Mouse (Mus musculus) midbrain, embryonic 14.5 days (tissue): ENCODE results near the gene Ppfibp2. TPM values are rescaled to one million over a fixed set of nuclear protein-coding genes. Genes with fewer than 3 reads are reported as not detected.

Experiments
- ATAC-seq: fragments of 200-750 bp; cut with Nextera tagmentation; 2 replicates; pipeline ENCODE4 v1.8.0; 2017; ENCODE audit warnings: moderate number of reproducible peaks, moderate library complexity; ENCODE audit not compliant: low FRiP score, low TSS enrichment
- DNase-seq: peaks from one replicate; pipeline ENCODE4 v3.0.0-alpha.2; 2015
- H3K27ac ChIP-seq: fragments of 300-500 bp; sonication (generic); replicated peaks from 2 replicates; pipeline ENCODE4 v1.5.1; 2014; ENCODE audit warnings: mild to moderate bottlenecking, low read depth, low read length, moderate library complexity
- H3K27me3 ChIP-seq: fragments of 300-500 bp; sonication (generic); 2 replicates; pipeline ENCODE4 v1.6.1; 2014; ENCODE audit warnings: low read length, control low read depth, mixed read lengths; ENCODE audit not compliant: control insufficient read depth, insufficient read depth
- H3K36me3 ChIP-seq: fragments of 300-500 bp; sonication (generic); 2 replicates; pipeline ENCODE4 v1.6.1; 2014; ENCODE audit warnings: low read length, control low read depth; ENCODE audit not compliant: control insufficient read depth, insufficient read depth
- H3K4me1 ChIP-seq: fragments of 300-500 bp; sonication (generic); 2 replicates; pipeline ENCODE4 v1.6.1; 2014; ENCODE audit warnings: mild to moderate bottlenecking, antibody characterized with exemption, low read length, control low read depth; ENCODE audit not compliant: control insufficient read depth, insufficient read depth
- H3K4me2 ChIP-seq: fragments of 300-500 bp; sonication (generic); 2 replicates; pipeline ENCODE4 v1.6.1; 2014; ENCODE audit warnings: mild to moderate bottlenecking, low read length, moderate library complexity
- H3K4me3 ChIP-seq: fragments of 300-500 bp; sonication (generic); replicated peaks from 2 replicates; pipeline ENCODE4 v1.5.1; 2014; ENCODE audit warnings: low read depth, low read length
- H3K9ac ChIP-seq: fragments of 300-500 bp; sonication (generic); replicated peaks from 2 replicates; pipeline ENCODE4 v1.6.1; 2014; ENCODE audit warnings: mild to moderate bottlenecking, low read length, moderate library complexity
- H3K9me3 ChIP-seq: fragments of 300-500 bp; sonication (generic); 2 replicates; pipeline ENCODE4 v1.6.1; 2016; ENCODE audit warnings: low read length, control low read depth, mixed read lengths; ENCODE audit not compliant: control insufficient read depth
- WGBS: fragments of 180-500 bp; shearing (Covaris S2); extraction: QIAGEN DNeasy Blood & Tissue Kit; methylation state at CpG from one replicate; pipeline ENCODE4 v1.1.7; 2014; 5-methylcytosine and 5-hydroxymethylcytosine counted together
- polyA plus RNA-seq: library from polyadenylated mRNA; unstranded; fragments of >200 nt; fragmentation: Nextera tagmentation; extraction: Ambion mirVana; gene quantifications from 2 replicates; pipeline ENCODE4 v1.2.1, GENCODE M21; 2014

Ppfibp2 gene
- polyA plus RNA-seq, 1 experiment from 2014 or later: 1.0 TPM

DNA sequence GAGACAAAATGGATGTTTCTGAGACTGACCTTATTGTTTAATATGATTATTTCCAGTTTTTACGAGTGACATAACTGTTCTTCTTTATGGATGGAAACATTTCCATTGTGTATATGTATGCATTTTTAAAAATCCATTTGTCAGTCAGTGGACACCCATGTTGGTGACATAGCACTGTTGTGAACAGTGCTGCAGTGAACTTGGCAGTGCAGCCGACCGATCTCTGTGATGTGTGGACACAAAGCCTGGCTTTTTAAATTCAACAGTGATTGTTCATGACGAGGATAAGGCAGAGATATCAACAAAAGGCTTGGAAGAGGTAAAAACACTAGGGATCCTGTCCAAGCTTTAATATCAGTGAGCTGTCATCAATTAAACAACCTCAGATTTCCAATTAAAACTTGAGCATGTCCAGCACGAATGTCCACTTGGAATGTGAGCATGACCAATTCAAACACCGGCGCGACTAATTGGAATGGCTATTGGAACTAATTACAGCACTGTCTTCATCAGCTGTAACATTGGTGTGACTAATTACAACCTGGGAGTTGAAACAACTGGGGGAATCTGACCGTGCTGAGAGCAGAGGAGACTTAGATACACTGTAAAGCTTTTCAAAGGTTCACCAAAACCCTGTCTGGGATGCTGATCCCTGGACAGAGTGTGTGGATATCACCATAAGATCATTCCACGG lies 99.4 kb downstream of the Ppfibp2 start:
- Histone ChIP-seq H3K9ac (no peak overlapping the region), H3K27me3 (peaks cover 10% of the 10 kb centered on the region; the same call in 1 of the 2 replicates), H3K36me3 (no peaks in the 10 kb centered on the region), H3K4me3 (no peak overlapping the region), H3K4me2 (no peak overlapping the region), H3K4me1 (no peaks in the 10 kb centered on the region; the same call in 1 of the 2 replicates), H3K27ac (no peak overlapping the region), H3K9me3 (no peaks in the 10 kb centered on the region)
- ATAC-seq (peak; percentile 59; the same call in 1 of the 2 replicates), DNase-seq (peak; percentile 47)
- whole genome bisulfite sequencing: 44% methylated on average over 10 of the region's 10 CpGs

DNA sequence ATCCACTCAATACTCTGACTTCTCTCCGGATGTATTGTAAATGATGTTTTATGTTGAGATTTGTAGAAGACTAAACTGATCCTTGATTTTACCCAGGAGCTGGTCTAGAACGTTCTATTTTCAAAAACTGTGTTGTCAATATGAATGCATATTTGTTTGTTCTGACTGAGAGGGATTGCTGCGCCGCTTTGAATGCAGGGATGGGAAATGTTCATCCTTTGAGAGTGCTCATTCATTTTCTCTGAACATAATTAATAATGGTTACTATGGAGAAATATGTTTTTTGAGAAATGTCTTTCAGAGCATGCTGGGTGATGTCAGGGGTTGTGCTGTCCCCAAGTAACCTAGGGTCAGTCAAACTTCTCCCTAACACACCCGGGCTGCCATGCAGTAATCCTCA lies 102.1 kb downstream of the Ppfibp2 start:
- DNase-seq (no peak), ATAC-seq (no peak)
- Histone ChIP-seq H3K4me1 (no peaks in the 10 kb centered on the region; the same call in 1 of the 2 replicates), H3K4me2 (no peak overlapping the region), H3K9me3 (no peaks in the 10 kb centered on the region), H3K27ac (no peak overlapping the region), H3K27me3 (peaks cover 10% of the 10 kb centered on the region; the same call in 1 of the 2 replicates), H3K4me3 (no peak overlapping the region), H3K36me3 (no peaks in the 10 kb centered on the region), H3K9ac (no peak overlapping the region)
- 88% methylated on average over 5 of the region's 5 CpGs for WGBS

DNA sequence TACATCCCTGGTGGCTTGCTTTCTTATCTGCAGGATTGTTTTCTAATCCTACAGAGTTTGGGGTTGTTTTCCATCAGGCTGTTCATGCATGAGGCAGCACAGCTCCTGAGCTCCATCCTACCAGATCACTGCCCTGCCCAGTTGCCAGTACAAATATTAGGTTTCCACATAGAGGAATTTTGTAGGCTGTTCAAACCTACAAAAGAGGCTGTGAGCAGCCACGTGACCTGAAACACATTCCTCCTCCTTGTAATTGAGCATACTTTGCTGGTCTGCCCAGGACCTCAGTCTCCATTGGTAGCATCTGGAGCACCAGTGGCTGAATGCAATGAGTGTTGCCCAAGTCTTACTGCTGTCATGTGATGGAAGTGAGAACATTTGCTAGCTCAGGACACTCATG lies 104.9 kb downstream of the Ppfibp2 start:
- Histone ChIP-seq H3K4me3 (no peak overlapping the region), H3K9me3 (no peaks in the 10 kb centered on the region), H3K36me3 (no peaks in the 10 kb centered on the region), H3K9ac (no peak overlapping the region), H3K4me2 (no peak overlapping the region), H3K4me1 (no peaks in the 10 kb centered on the region), H3K27me3 (0 out of 2 replicates have a peak, but pooled peaks cover 5% of the 10 kb centered on the region), H3K27ac (no peak overlapping the region)
- DNase-seq (no peak), ATAC-seq (no peak)
- WGBS: 78% methylated on average over 1 of the region's 1 CpGs

DNA sequence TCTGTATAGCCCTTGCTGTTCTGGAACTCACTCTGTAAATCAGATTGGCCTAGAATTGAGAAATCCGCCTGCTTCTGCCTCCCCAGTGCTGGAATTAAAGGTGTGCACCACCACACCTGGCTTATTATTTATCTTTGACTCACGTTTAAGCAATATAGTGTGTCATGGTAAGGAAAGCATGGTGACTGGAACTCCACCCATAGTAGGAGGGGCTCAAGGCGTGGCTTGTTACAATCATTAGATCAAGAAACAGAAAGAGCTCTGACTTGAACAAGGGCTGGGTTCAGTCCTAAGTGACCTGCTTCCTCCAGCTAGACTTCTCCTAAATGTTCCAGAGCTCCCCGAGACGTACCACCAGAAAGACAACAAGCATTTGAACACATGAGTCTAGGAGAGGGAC lies 105.6 kb downstream of the Ppfibp2 start:
- H3K4me3 ChIP-seq: no peak overlapping the region
- no peaks in the 10 kb centered on the region for H3K4me1 ChIP-seq
- H3K4me2 ChIP-seq: no peak overlapping the region
- H3K36me3 ChIP-seq: no peaks in the 10 kb centered on the region
- no peak for ATAC-seq
- DNase-seq: no peak
- no peaks in the 10 kb centered on the region for H3K9me3 ChIP-seq
- H3K27me3 ChIP-seq: 0 out of 2 replicates have a peak, but pooled peaks cover 5% of the 10 kb centered on the region
- no peak overlapping the region for H3K9ac ChIP-seq
- no peak overlapping the region for H3K27ac ChIP-seq
- 83% methylated on average over 5 of the region's 5 CpGs for WGBS

DNA sequence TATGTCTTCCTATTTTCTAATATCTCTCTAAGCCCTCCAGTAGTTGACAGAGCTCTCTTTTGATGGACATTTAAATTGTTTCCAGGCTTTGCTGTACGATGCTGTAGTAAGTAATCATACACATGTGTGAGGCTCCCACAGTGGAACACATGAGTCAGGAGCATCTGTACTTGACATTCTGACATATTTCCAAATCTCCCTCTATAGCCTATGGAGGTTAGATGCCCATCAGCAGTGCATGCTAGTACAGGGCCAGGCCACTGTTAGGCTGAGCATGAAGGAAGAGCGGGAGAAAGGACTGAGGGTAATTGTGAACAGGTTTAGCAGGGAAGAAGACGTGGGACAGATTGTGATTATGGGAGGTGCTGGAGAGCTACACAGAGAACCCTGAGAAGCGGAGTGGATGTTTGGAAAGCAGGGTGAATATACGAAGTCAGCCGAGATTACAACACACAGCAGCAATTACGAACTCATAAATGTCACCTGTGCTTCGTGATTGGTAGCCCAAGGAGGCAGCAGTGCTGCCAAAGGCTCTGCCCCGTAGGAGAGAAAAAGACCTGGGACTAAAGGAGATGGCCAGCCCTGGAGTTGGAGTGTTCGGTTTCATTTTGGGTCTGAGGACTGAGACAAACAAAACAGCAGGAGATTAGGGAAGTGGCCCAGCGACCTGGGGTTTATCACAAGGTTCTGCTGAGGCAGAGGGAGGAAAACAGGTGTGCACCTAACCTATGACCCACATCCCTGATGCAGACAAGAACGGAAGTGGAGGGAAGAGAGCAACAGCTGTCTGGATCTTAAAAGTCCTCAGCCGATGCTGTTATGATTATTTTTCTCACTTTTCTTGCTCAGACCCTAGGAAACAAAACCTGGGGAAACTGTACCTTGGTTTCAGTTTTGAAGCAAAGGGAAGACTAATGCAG lies 107.7 kb downstream of the Ppfibp2 start:
- H3K9me3 ChIP-seq: no peaks in the 10 kb centered on the region
- H3K4me1 ChIP-seq: no peaks in the 10 kb centered on the region
- ATAC-seq: no peak
- no peaks in the 10 kb centered on the region for H3K27me3 ChIP-seq
- DNase-seq: no peak
- no peak overlapping the region for H3K4me3 ChIP-seq
- H3K36me3 ChIP-seq: no peaks in the 10 kb centered on the region
- no peak overlapping the region for H3K9ac ChIP-seq
- H3K4me2 ChIP-seq: no peak overlapping the region
- H3K27ac ChIP-seq: no peak overlapping the region
- WGBS: 72% methylated on average over 13 of the region's 13 CpGs

DNA sequence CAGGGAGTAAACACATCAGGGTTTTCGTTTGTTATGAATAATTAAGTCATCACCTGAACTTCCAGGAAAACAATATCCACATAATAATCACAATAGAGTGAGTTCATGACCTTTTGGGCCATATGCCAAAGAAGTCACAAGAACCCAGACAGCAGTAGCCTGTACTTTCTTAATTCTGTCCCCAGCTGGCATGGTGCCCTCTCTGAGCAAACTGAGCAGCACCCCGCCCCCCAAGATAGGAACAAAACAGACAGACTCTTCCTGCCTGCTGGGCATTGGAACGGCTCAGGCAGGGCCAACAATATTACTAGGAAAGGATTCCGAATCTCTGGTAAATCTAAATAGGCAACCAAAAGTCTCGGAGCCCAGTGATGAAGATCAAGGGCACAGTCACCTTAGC lies 110.9 kb downstream of the Ppfibp2 start:
- Histone ChIP-seq H3K4me2 (no peak overlapping the region), H3K36me3 (no peaks in the 10 kb centered on the region), H3K9me3 (no peaks in the 10 kb centered on the region), H3K4me1 (no peaks in the 10 kb centered on the region), H3K9ac (no peak overlapping the region), H3K27ac (no peak overlapping the region), H3K4me3 (no peak overlapping the region), H3K27me3 (no peaks in the 10 kb centered on the region)
- ATAC-seq (no peak), DNase-seq (peak; percentile 45)
- WGBS: 53% methylated on average over 5 of the region's 5 CpGs

DNA sequence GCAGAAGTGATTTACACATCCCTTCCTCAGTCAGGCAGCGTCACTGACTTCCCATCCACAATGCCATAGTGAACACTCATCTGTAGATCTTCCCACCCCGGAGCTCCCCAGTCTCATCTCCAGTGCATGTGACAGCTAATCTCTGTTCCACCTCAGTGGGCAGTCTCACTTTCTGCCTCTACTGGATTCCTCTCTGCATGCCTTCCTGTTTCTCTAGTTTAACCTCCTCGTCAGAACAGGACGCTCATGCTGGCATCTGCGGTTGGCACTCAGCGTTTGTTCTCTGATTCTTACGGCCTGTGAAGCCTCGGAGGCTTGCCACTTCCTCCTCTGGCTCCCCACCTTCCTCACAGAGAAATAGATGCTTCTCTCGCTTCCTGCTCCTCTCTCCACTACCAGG lies 112.6 kb downstream of the Ppfibp2 start:
- no peak for ATAC-seq
- 53% methylated on average over 9 of the region's 9 CpGs for WGBS
- Histone ChIP-seq H3K27me3 (no peaks in the 10 kb centered on the region), H3K4me1 (no peaks in the 10 kb centered on the region), H3K4me3 (no peak overlapping the region), H3K36me3 (no peaks in the 10 kb centered on the region), H3K9ac (no peak overlapping the region), H3K27ac (no peak overlapping the region), H3K9me3 (no peaks in the 10 kb centered on the region), H3K4me2 (no peak overlapping the region)
- no peak for DNase-seq

DNA sequence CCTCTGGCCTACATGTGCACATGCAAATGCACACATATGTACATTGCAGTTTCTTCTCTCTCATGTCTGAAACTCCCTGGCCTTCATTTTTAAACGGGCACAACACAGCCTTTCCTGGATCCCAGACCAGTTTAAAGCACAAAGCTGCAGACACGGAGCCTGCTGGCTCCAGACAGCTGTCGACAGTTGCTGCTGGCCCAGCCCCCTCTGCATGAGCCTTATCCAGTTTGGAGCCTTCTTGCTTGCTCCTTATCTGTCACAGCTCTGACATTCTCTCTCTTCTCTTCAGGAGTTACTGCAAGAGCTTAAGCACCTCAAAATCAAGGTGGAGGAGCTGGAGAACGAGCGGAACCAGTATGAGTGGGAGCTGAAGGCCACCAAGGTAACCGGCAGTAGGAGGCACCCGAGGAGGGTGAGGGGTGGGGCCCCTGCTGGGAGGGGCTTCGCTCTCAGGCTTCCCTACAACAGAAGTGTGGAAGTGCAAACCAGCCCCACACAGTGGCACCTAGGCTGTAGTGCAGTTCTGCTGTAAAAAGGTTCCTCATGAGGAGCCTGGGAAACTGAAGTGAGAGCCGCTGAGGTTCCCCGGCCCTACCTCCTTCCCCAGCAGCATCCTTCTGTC lies 113.6 kb downstream of the Ppfibp2 start:
- Histone ChIP-seq H3K27me3 (no peaks in the 10 kb centered on the region), H3K4me3 (no peak overlapping the region), H3K9me3 (no peaks in the 10 kb centered on the region), H3K36me3 (no peaks in the 10 kb centered on the region), H3K4me2 (peak overlapping the region; percentile 36), H3K27ac (no peak overlapping the region), H3K4me1 (no peaks in the 10 kb centered on the region), H3K9ac (no peak overlapping the region; the same call in 1 of the 2 replicates)
- ATAC-seq (peak; percentile 82), DNase-seq (peak; percentile 79)
- 1% methylated on average over 10 of the region's 10 CpGs for WGBS
